Mouse (Mus musculus) lung, postnatal 0 days (tissue): Measurements from ENCODE around the gene Klf1.

Experiments
- CTCF ChIP-seq: IDR thresholded peaks from 2 replicates; pipeline ENCODE4 v1.5.1; 2016; ENCODE audit warnings: antibody characterized with exemption, mild to moderate bottlenecking
- EP300 ChIP-seq: IDR thresholded peaks from 2 replicates; pipeline ENCODE4 v1.6.1; 2016; ENCODE audit warnings: antibody characterized with exemption, mild to moderate bottlenecking, control low read depth

DNA sequence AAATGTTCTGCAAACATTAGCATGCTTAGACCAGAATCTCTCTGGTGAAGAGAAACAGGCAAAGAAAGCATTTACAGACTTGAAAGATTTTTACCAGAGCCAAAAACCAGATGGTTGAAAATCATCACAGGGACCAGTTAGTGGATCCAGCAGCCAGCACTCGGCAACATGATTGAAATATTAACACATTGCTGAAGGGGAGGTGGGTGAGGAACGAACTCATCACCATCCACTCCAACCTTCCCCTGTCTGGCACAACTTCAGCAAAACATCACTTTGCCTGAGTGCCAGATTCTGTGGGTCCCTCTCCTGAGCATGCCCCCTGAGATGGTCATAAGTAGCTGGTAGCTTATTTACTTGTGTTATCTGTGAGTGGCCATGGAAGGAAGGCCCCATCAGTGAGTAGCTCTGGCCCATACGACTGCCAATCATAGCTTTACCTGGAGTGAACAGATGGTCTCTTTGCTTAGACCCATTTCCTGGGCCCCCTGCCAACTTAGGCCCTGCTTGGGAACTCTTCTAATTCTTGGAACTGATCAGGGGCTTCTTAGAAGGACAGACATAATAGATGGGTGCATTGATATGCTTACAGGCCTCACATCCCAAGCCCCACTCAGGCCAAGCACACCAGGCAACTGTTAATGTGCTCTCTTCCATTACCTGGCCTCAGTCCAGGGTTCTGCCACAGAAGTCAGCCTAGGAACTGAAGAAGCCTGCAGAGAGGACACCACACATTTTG, 24.3 kb upstream of the Klf1 start:
- TF ChIP-seq CTCF (no peak), EP300 (no peak)
